Mouse (Mus musculus) ES-E14 (cell line): Measurements from ENCODE around the gene Baz1a. TPM values are rescaled to one million over a fixed set of nuclear protein-coding genes. Genes with fewer than 3 reads are reported as not detected.

Source experiments
- DNase-seq: peaks from one replicate; pipeline ENCODE4 v3.0.0-alpha.2; 2013; ENCODE audit warnings: low read depth, low spot score
- H3K27ac ChIP-seq: 2 replicates; pipeline ENCODE4 v1.5.1; 2012; ENCODE audit warnings: low read depth, mild to moderate bottlenecking, low read length, moderate library complexity, mixed read lengths; ENCODE audit not compliant: poor library complexity, insufficient read depth, severe bottlenecking
- H3K36me3 ChIP-seq: 2 replicates; pipeline ENCODE4 v1.6.1; 2012; ENCODE audit warnings: mild to moderate bottlenecking, low read length, moderate library complexity, mixed read lengths; ENCODE audit not compliant: control insufficient read depth, poor library complexity, insufficient read depth, severe bottlenecking
- H3K4me1 ChIP-seq, 2 experiments: fragments of 150-350 bp in 1 of 2; sonication (generic) in 1 of 2; 2 replicates each; pipeline ENCODE4 v1.6.1; 2012; ENCODE audit warnings: low read length in 2 of 2, mild to moderate bottlenecking in 1 of 2, mixed read lengths in 1 of 2; ENCODE audit not compliant: control insufficient read depth in 2 of 2, insufficient read depth in 2 of 2, poor library complexity in 1 of 2
- H3K4me3 ChIP-seq, 2 experiments: fragments of 150-350 bp in 1 of 2; sonication (generic) in 1 of 2; 2 replicates each; pipeline ENCODE4 v1.5.1; 2012; ENCODE audit warnings: low read length in 2 of 2, low read depth in 1 of 2, mild to moderate bottlenecking in 1 of 2, mixed read lengths in 1 of 2; ENCODE audit not compliant: insufficient read depth in 1 of 2, poor library complexity in 1 of 2, severe bottlenecking in 1 of 2
- H3K9ac ChIP-seq: 2 replicates; pipeline ENCODE4 v1.6.1; 2012; ENCODE audit warnings: low read depth, mild to moderate bottlenecking, low read length, mixed read lengths; ENCODE audit not compliant: poor library complexity, insufficient read depth, severe bottlenecking
- H3K9me3 ChIP-seq: fragments of 150-350 bp; sonication (generic); 2 replicates; pipeline ENCODE4 v1.6.1; 2012; ENCODE audit warnings: low read depth, mild to moderate bottlenecking, low read length; ENCODE audit not compliant: control insufficient read depth, insufficient read depth
- CHD2 ChIP-seq: IDR thresholded peaks from 2 replicates; pipeline ENCODE4 v1.6.1; 2014; ENCODE audit warnings: mild to moderate bottlenecking, low read depth, low read length, inconsistent platforms
- HCFC1 ChIP-seq: IDR thresholded peaks from 2 replicates; pipeline ENCODE4 v1.6.1; 2012; ENCODE audit warnings: low read length, inconsistent platforms, borderline replicate concordance; ENCODE audit not compliant: insufficient read depth
- MAFK ChIP-seq: IDR thresholded peaks from 2 replicates; pipeline ENCODE4 v1.6.1; 2014; ENCODE audit warnings: mild to moderate bottlenecking, low read depth, low read length, inconsistent platforms; ENCODE audit not compliant: insufficient read depth
- ZC3H11A ChIP-seq: IDR thresholded peaks from 2 replicates; pipeline ENCODE4 v1.6.1; 2012; ENCODE audit warnings: low read depth, mild to moderate bottlenecking, inconsistent platforms, low read length, borderline replicate concordance
- ZNF384 ChIP-seq: IDR thresholded peaks from 2 replicates; pipeline ENCODE4 v1.6.1; 2012; ENCODE audit warnings: low read depth, low read length, inconsistent platforms
- in situ Hi-C, 2 experiments: fragments of 600-800 bp; cut with MboI; formaldehyde crosslinking; loops; one replicate each; pipeline ENCODE4 v1.15.1; 2025; ENCODE audit warnings: low sequenced_read_pairs in 2 of 2, inconsistent platforms in 1 of 2; ENCODE audit not compliant: unreplicated experiment in 2 of 2
- total RNA-seq: library from RNA; depleted of rRNA; stranded (reverse); fragments of 300-350 nt; gene quantifications from 2 replicates; pipeline ENCODE4 v1.2.3, GENCODE M21; 2012

Gene Baz1a
- total RNA-seq, 1 experiment: 22.9 TPM

DNA sequence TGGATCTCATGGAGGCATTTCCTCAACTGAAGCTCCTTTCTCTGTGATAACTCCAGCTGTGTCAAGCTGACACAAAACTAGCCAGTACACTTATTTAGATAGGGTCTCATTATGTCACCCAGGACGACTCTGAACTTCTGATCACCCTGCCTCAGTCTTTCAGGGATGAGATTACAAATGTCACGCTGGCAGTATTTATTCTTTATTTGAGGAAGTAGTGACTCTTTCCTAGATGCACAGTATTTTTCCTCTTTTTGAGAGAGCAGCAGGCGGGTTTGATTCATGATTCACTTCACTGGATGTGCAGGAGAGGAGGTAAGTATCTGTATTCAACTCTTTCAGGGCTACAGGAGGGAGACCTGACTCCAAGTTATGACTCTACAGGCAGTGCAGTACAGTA, 45.1 kb downstream of the Baz1a start:
- no peaks in the 10 kb centered on the region; the same call in 1 of the 2 replicates for H3K36me3 ChIP-seq
- H3K27ac ChIP-seq: no peak overlapping the region
- in situ Hi-C loops: no loop called here

DNA sequence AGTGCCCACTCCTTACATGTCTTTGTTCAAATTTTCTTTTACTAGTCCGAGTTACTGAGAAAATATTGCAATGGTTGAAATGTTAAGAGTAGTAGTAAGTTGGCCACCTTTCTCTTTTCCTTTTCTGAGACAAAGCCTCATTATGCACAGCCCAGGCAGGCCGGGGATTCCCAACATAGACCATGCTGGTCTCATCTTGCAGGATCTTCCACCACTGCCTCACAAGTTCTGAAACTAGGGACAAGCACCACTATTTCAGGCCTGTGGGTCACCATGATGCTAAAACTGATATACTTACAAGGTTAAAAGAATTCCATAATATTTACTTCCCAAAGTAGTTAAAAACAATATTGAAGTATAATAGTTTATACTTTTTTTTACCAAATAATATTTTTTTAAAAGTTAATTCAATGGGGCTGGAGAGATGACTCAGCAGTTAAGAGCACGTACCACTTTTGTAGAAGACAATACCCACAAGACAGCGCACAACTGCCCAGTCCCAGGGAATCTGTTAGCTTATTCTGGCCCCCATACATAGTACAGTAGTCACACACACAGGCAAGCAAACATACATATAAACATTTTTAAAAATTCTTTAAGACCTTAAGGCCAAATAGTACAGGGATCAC, 48.5 kb downstream of the Baz1a start:
- Histone ChIP-seq H3K4me1 (no peaks in the 10 kb centered on the region), H3K4me3 (no peak overlapping the region), H3K9me3 (no peaks in the 10 kb centered on the region), H3K27ac (no peak overlapping the region), H3K9ac (no peak overlapping the region), H3K36me3 (peaks cover 2% of the 10 kb centered on the region; the same call in 1 of the 2 replicates)
- no peak for DNase-seq
- TF ChIP-seq CHD2 (no peak), MAFK (no peak), HCFC1 (no peak), ZNF384 (no peak), ZC3H11A (no peak)
- in situ Hi-C loops: no loop called here

More for the DNA sequence above, 45.1 kb downstream of the Baz1a start:
- Histone ChIP-seq H3K4me3 (no peak overlapping the region), H3K9me3 (no peaks in the 10 kb centered on the region), H3K9ac (no peak overlapping the region), H3K4me1 (no peaks in the 10 kb centered on the region)
- TF ChIP-seq ZC3H11A: no peak
- no peak for TF ChIP-seq MAFK
- TF ChIP-seq CHD2: no peak
- TF ChIP-seq ZNF384: no peak
- no peak for DNase-seq

DNA sequence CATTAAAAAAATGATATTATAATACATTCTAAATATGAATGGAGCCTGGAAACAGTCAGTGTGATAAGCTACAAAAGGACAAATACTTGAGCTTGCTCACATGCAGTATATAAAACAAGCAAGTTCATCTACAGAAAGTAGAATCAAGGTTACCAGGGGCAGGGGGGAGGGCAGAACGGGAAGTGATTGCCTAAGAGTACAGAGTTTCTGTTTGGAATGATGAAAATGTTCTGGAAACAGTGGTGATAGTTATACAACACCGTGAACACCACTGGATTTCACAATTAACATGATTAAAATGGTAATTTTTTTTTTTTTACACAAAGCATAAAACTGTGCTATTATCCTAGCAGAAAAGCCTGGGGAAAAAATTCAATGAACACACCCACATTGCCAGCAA, 54.6 kb downstream of the Baz1a start:
- H3K4me1 ChIP-seq: no peaks in the 10 kb centered on the region
- no peak for DNase-seq
- H3K27ac ChIP-seq: no peak overlapping the region
- H3K9ac ChIP-seq: no peak overlapping the region
- TF ChIP-seq MAFK (no peak), HCFC1 (no peak), CHD2 (no peak), ZC3H11A (no peak), ZNF384 (no peak)
- no peaks in the 10 kb centered on the region for H3K9me3 ChIP-seq
- in situ Hi-C loops: no loop called here
- H3K4me3 ChIP-seq: no peak overlapping the region
- 0 out of 2 replicates have a peak, but pooled peaks cover 2% of the 10 kb centered on the region for H3K36me3 ChIP-seq

DNA sequence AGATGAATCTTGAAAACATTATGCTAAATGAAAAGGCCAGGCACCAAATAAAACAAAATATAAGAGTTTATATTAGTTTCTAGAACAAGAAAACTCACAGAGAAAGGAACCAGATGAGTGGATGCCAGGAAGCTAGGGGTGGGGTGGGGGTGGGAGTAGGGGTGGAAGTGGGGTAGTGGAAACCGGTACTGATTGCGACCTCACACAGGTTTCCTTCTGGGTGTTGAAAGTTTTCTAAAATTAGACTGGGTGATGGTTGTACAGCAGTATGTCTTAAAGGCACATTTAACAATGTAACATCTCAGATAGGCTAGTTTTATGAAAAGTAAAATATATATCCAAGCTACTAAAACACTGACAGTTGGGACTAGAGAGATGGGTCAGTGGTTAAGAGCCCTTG, 57.2 kb downstream of the Baz1a start:
- DNase-seq: no peak
- Histone ChIP-seq H3K9me3 (no peaks in the 10 kb centered on the region), H3K4me1 (no peaks in the 10 kb centered on the region), H3K36me3 (no peaks in the 10 kb centered on the region; the same call in 1 of the 2 replicates), H3K9ac (no peak overlapping the region), H3K27ac (no peak overlapping the region), H3K4me3 (no peak overlapping the region)
- TF ChIP-seq MAFK (no peak), HCFC1 (no peak), ZNF384 (no peak), CHD2 (no peak), ZC3H11A (no peak)
- in situ Hi-C loops: no loop called here
